Mouse (Mus musculus): Measurements from ENCODE around the gene Pik3c2b. TPM values are rescaled to one million over a fixed set of nuclear protein-coding genes. Genes with fewer than 3 reads are reported as not detected.
"Not testable (repeated sequence)": the region's sequence is repeated elsewhere in the genome, so short reads cannot be mapped to it uniquely, and the experiment has no call there.

Gene Pik3c2b
- polyA plus RNA-seq, 1 experiment from 2014 or later: 2.3 TPM

DNA sequence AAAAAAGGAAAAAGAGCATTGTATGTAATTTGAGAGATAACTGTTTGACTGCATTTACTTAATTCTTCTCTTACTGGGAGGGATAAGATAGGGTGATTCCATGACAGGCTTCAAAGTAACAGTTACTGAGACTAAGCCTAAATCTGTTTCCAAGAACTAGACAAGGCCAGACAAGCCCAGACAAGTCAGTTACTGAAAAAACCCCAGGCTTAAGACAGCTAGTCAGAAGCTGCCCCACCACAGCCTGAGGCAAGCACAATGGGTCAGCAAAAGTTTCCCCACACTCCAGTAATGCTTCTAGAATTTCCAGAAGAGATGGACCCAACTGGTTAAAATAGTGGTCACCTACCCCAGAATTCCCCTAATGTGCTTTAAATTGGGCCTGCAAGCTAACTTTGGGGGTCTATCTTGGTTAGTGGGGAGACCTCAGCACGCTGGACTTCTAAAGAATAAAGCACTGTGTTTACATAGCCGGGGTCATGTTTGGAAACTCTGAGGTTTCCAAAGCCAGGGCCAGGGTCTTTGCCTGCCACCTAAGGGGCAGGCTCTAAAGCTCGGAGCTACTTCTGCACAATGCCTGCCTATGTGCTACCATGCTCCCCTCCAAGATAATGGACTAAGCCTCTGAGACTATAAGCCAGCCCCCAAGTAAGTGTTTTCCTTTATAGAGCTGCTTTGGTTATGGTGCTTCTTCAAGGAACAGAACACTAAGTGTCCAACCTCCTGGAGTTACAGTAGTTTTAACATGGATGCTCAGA lies 25.2 kb upstream of the Pik3c2b start:
- in situ Hi-C loops (cut with MboI; ENCODE audit: low pct_unique_long_range_greater_than_20kb): no loop called here
- ChIA-PET CTCF (interaction anchor here (1.1 kb wide), 1 partner anchor 11 kb away, joined by 4 read pairs; no protein-coding TSS in a partner anchor), POLR2A (interaction anchor here (1.4 kb wide), 1 partner anchor 13 kb away, joined by 4 read pairs; no protein-coding TSS in a partner anchor)
- ATAC-seq (no peak), DNase-seq (ENCODE audit: low read depth, low spot score) (no peak)
- TF ChIP-seq CTCF (IDR thresholded peaks at IDR 0.05): no peak
- no peaks in the 10 kb centered on the region for H3K27me3 ChIP-seq

DNA sequence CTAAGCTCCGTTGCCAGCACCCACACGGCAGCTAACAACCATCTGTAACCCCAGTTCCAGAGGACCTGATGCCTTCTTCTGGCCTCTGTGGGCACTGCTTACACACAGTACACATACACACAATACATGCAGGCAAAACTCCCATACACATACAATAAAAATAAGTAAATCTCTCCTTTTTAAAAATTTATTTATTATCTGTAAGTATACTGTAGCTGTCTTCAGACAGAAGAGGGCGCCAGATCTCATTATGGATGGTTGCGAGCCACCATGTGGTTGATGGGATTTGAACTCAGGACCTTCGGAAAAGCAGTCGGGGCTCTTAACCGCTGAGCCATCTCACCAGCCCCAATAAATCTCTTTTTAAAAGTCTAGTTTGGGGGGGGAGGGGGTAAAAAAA lies 24.1 kb upstream of the Pik3c2b start:
- TF ChIP-seq CTCF (IDR thresholded peaks at IDR 0.05): peak; percentile 64
- DNase-seq (ENCODE audit: low read depth, low spot score) (no peak), ATAC-seq (no peak)
- ChIA-PET POLR2A (no interaction called here), CTCF (no interaction called here)
- in situ Hi-C loops (cut with MboI; ENCODE audit: low pct_unique_long_range_greater_than_20kb): no loop called here
- H3K27me3 ChIP-seq: no peaks in the 10 kb centered on the region

DNA sequence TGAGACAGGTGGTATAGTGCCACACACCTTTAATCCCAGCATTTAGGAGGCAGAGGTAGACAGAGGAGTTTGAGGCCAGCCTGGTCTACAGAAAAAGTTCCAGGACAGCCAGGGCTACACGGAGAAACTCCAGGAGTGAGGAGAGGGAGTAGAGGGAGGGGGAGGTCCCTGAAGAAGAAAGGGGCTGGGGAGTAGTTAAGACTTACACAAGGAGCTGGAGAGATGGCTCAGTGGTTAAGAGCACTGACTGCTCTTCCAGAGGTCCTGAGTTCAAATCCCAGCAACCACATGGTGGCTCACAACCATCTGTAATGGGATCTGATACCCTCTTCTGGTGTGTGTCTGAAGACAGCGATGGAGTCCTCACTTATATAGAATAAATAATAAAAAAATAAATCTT lies 23.5 kb upstream of the Pik3c2b start:
- H3K27me3 ChIP-seq; ATAC-seq; CTCF ChIA-PET; in situ Hi-C loops (cut with MboI; ENCODE audit: low pct_unique_long_range_greater_than_20kb); DNase-seq (ENCODE audit: low read depth, low spot score); POLR2A ChIA-PET: not testable (repeated sequence)

DNA sequence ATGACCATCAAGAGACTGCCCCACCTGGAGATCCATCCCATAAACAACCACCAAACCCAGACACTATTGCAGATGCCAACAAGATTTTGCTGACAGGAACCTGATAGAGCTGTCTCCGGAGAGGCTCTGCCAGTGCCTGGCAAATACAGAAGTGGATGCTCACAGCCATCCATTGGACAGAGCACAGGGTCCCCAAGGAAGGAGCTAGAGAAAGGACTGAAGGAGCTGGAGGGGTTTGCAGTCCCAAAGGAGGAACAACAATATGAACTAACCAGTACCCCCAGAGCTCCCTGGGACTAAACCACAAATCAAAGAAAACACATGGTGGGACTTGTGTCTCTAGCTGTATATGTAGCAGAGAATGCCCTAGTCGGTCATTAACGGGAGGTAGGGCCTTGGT lies 21.7 kb upstream of the Pik3c2b start:
- in situ Hi-C loops (cut with MboI; ENCODE audit: low pct_unique_long_range_greater_than_20kb); DNase-seq (ENCODE audit: low read depth, low spot score); ATAC-seq; H3K27me3 ChIP-seq: not testable (repeated sequence)
- ChIA-PET POLR2A (interaction anchor here (0.5 to 0.6 kb wide), 2 partner anchors 43 to 57 kb away, joined by 3 read pairs; no protein-coding TSS in a partner anchor), CTCF (interaction anchor here (1.7 kb wide), 2 partner anchors 9 kb away, joined by 4 to 5 read pairs; no protein-coding TSS in a partner anchor)

DNA sequence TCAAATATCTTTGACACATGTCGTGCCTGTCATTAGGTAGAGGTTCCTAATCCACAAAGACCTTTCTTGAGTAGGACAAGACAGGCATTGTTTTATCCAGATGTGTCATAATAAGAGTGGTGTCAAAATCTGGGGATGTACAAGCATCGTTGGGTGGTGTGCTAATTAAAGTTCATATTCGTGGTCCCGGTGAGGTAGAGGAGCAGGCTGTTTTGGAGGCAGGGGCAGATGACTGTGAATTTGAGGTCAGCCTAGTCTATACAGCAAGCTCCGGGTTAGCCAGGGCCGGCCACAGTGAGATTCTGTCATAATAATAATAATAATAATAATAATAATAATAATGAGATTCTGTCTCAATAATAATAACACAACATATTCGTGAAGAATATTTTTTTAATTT lies 21.0 kb upstream of the Pik3c2b start:
- DNase-seq (ENCODE audit: low read depth, low spot score) (no peak), ATAC-seq (no peak)
- TF ChIP-seq CTCF (IDR thresholded peaks at IDR 0.05): no peak
- CTCF ChIA-PET: interaction anchor here (1.7 kb wide), 2 partner anchors 8 to 10 kb away, joined by 4 to 5 read pairs; no protein-coding TSS in a partner anchor
- in situ Hi-C loops (cut with MboI; ENCODE audit: low pct_unique_long_range_greater_than_20kb): no loop called here
- POLR2A ChIA-PET: no interaction called here
- no peaks in the 10 kb centered on the region for H3K27me3 ChIP-seq

- peak; percentile 81 for DNase-seq (ENCODE audit: low read depth, low spot score)
- ATAC-seq: peak; percentile 83
- in situ Hi-C loops (cut with MboI; ENCODE audit: low pct_unique_long_range_greater_than_20kb): loop anchor here (25.0 kb wide), 1 partner anchor 587 kb away; the partner anchor contains the start of gene Snrpe
- TF ChIP-seq CTCF (IDR thresholded peaks at IDR 0.05): no peak
- no peaks in the 10 kb centered on the region for H3K27me3 ChIP-seq
- ChIA-PET POLR2A (no interaction called here), CTCF (interaction anchor here (1.7 kb wide), 1 partner anchor 8 kb away, joined by 5 read pairs; no protein-coding TSS in a partner anchor)
Observed at GRCm38 (mm10) chr1:133025051-133025795, 20.2 kb upstream of the Pik3c2b start.

DNA sequence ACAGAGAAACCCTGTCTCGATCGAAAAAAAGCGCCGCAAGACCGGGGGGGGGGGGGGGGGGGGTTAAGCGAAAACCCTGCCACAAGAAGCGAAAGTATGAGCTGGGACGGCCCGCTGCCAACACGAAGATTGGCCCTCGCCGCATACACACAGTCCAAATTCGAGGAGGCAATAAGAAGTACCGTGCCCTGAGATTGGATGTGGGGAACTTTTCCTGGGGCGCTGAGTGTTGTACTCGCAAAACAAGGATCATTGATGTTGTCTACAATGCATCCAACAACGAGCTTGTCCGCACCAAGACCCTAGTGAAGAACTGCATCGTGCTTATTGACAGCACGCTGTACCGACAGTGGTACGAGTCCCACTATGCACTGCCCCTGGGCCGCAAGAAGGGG lies 19.7 kb upstream of the Pik3c2b start:
- not testable (repeated sequence) for DNase-seq (ENCODE audit: low read depth, low spot score)
- in situ Hi-C loops (cut with MboI; ENCODE audit: low pct_unique_long_range_greater_than_20kb): loop anchor here (25.0 kb wide), 1 partner anchor 587 kb away; the partner anchor contains the start of gene Snrpe

GRCm38 (mm10) chr1:133027126-133027525 lies 18.3 kb upstream of the Pik3c2b start:
- no peak for ATAC-seq
- in situ Hi-C loops (cut with MboI; ENCODE audit: low pct_unique_long_range_greater_than_20kb): loop anchor here (25.0 kb wide), 1 partner anchor 585 kb away; the partner anchor contains the start of gene Snrpe
- TF ChIP-seq CTCF (IDR thresholded peaks at IDR 0.05): no peak
- ChIA-PET POLR2A (interaction anchor here (0.6 kb wide), 1 partner anchor 96 kb away, joined by 3 read pairs; no protein-coding TSS in a partner anchor), CTCF (no interaction called here)
- no peaks in the 10 kb centered on the region for H3K27me3 ChIP-seq
- no peak for DNase-seq (ENCODE audit: low read depth, low spot score)

More for the DNA sequence above, 19.7 kb upstream of the Pik3c2b start:
- CTCF ChIA-PET, H3K27me3 ChIP-seq, POLR2A ChIA-PET, ATAC-seq: not testable (repeated sequence)

DNA sequence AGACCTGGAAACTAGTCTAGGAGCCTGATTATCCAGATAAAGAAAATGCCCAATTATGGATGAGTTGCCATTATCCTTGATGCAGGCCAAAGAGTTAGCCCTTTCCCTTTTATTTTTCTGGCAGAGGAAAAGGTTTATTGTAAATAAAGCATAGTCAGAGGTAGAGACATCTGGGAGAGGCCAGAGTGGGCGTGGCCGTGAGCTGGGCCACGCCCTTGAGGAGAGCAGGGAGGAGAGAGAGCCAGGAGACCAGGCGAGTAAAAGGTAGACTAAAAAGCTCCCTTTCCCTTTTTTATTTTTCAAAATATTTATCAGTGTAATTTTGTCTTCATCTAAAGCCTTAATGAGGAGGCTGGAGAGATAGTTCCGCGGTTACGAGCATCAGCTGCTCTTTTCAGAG lies 17.5 kb upstream of the Pik3c2b start:
- in situ Hi-C loops (cut with MboI; ENCODE audit: low pct_unique_long_range_greater_than_20kb): loop anchor here (25.0 kb wide), 1 partner anchor 584 kb away; the partner anchor contains the start of gene Snrpe
- ChIA-PET CTCF (no interaction called here), POLR2A (no interaction called here)

DNA sequence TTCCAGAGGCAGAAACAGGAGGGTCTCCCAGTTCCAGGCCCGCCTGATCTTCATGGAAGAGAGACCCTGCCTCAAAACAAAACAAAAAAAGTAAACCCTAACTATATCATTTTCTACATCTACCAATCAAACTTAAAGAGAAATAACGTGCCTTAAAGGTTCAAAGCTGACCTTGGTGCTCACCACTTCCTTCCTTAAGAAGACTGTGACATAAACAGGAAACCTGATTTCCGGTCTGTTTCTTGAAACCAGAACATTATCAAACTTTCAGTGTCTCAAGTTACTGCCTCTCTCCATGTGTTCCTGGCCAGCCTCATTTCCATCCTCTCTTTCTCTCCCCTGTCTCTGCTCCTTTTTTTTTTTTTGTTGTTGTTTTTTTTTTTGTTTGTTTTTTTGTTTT lies 15.7 kb upstream of the Pik3c2b start:
- no peak for TF ChIP-seq CTCF (IDR thresholded peaks at IDR 0.05)
- in situ Hi-C loops (cut with MboI; ENCODE audit: low pct_unique_long_range_greater_than_20kb): loop anchor here (25.0 kb wide), 1 partner anchor 583 kb away; the partner anchor contains the start of gene Snrpe
- no peak for DNase-seq (ENCODE audit: low read depth, low spot score)
- no peaks in the 10 kb centered on the region for H3K27me3 ChIP-seq
- no peak for ATAC-seq
- POLR2A ChIA-PET: no interaction called here
- CTCF ChIA-PET: no interaction called here

More for the DNA sequence above, 17.5 kb upstream of the Pik3c2b start:
- ATAC-seq (no peak), DNase-seq (ENCODE audit: low read depth, low spot score) (no peak)
- H3K27me3 ChIP-seq: no peaks in the 10 kb centered on the region
- TF ChIP-seq CTCF (IDR thresholded peaks at IDR 0.05): no peak

Data from Patski (cell line).